In genomic region chr8:120616663-120617626, GRCm38 (mm10) we compare ENCODE assay signal across 10 mouse cellular contexts. TPM values are rescaled to one million over a fixed set of nuclear protein-coding genes. Genes with fewer than 3 reads are reported as not detected.
DNase-seq lines count a peak whose midpoint lies in the region; ATAC-seq and TF ChIP-seq lines count a peak whose summit lies in the region.
"Had no signal": no experiment of that assay in that cellular context is flagged by ENCODE, and none has a peak within 500 bp of the region (broad histone marks: within the 10 kb centered on the region; RNA-seq: fewer than 3 reads in every experiment).

No protein-coding gene starts in this region.

- no peaks in the 10 kb centered on the region for H3K36me3 ChIP-seq in heart, embryonic 11.5 days (ENCODE audit: control insufficient read depth, insufficient read depth, low read length)
- H3K36me3 ChIP-seq in hindbrain, embryonic 11.5 days (ENCODE audit: control insufficient read depth, insufficient read depth, low read length): no peaks in the 10 kb centered on the region
- no peaks in the 10 kb centered on the region for H3K36me3 ChIP-seq in midbrain, embryonic 16.5 days (ENCODE audit: control insufficient read depth, insufficient read depth, low read length)
- no peaks in the 10 kb centered on the region for H3K36me3 ChIP-seq in kidney, embryonic 15.5 days
- H3K36me3 ChIP-seq: embryonic facial prominence, embryonic 15.5 days had no signal

- H3K9ac ChIP-seq in heart, embryonic 11.5 days (ENCODE audit: low read depth, low read length): no peak overlapping the region
- H3K9ac ChIP-seq in hindbrain, embryonic 11.5 days (ENCODE audit: low read depth, low read length): 0 out of 2 replicates have a peak overlapping the region, but pooled peaks have one; percentile 4
- peak overlapping the region; percentile 43; the same call in 1 of the 2 replicates for H3K9ac ChIP-seq in midbrain, embryonic 16.5 days (ENCODE audit: low read depth, low read length)
- no peak overlapping the region for H3K9ac ChIP-seq in kidney, embryonic 15.5 days
- H3K9ac ChIP-seq: embryonic facial prominence, embryonic 15.5 days had no signal

- H3K27me3 ChIP-seq in heart, embryonic 11.5 days (ENCODE audit: control insufficient read depth, insufficient read depth, low read length): no peaks in the 10 kb centered on the region
- H3K27me3 ChIP-seq in hindbrain, embryonic 11.5 days (ENCODE audit: control insufficient read depth, insufficient read depth, low read length): no peaks in the 10 kb centered on the region
- no peaks in the 10 kb centered on the region for H3K27me3 ChIP-seq in midbrain, embryonic 16.5 days (ENCODE audit: control insufficient read depth, insufficient read depth, low read depth, low read length)
- H3K27me3 ChIP-seq in kidney, embryonic 15.5 days: no peaks in the 10 kb centered on the region
- H3K27me3 ChIP-seq: embryonic facial prominence, embryonic 15.5 days had no signal

- no peak for TF ChIP-seq CTCF in brain, embryonic 14.5 days (IDR thresholded peaks at IDR 0.05; ENCODE audit: borderline replicate concordance, extremely low read depth, insufficient read depth, insufficient read length)

- no peaks in the 10 kb centered on the region for H3K9me3 ChIP-seq in heart, embryonic 11.5 days (replicated peaks; ENCODE audit: control insufficient read depth, low read length)
- no peaks in the 10 kb centered on the region for H3K9me3 ChIP-seq in hindbrain, embryonic 11.5 days (ENCODE audit: control insufficient read depth, low read length)
- no peaks in the 10 kb centered on the region for H3K9me3 ChIP-seq in midbrain, embryonic 16.5 days (replicated peaks; ENCODE audit: control insufficient read depth, low read length, poor library complexity, severe bottlenecking)
- H3K9me3 ChIP-seq in kidney, embryonic 15.5 days (replicated peaks): no peaks in the 10 kb centered on the region
- H3K9me3 ChIP-seq: embryonic facial prominence, embryonic 15.5 days had no signal

- TF ChIP-seq POLR2A in brain, embryonic 14.5 days (IDR thresholded peaks at IDR 0.05; ENCODE audit: borderline replicate concordance, extremely low read depth, insufficient read depth, insufficient read length, poor library complexity, severe bottlenecking): no peak

- no peak overlapping the region for H3K4me2 ChIP-seq in heart, embryonic 11.5 days
- no peak overlapping the region for H3K4me2 ChIP-seq in hindbrain, embryonic 11.5 days (replicated peaks; ENCODE audit: low read depth, low read length)
- H3K4me2 ChIP-seq in midbrain, embryonic 16.5 days (ENCODE audit: low read length): no peak overlapping the region
- no peak overlapping the region for H3K4me2 ChIP-seq in kidney, embryonic 15.5 days
- H3K4me2 ChIP-seq: embryonic facial prominence, embryonic 15.5 days had no signal

- no peak for DNase-seq in heart, postnatal 25 days (ENCODE audit: low spot score)
- DNase-seq in brain, embryonic 14.5 days (ENCODE audit: low read depth): peak; percentile 88
- DNase-seq in hindbrain, embryonic 11.5 days (ENCODE audit: low spot score): peak; percentile 63
- DNase-seq in layer of hippocampus, postnatal 36 days: no peak
- no peak for DNase-seq in gastrocnemius, postnatal 36 days

- peak; percentile 27; the same call in 1 of the 2 replicates for ATAC-seq in heart, embryonic 11.5 days (replicated peaks; ENCODE audit: insufficient number of reproducible peaks, low FRiP score, low TSS enrichment)
- peak; percentile 73 for ATAC-seq in hindbrain, embryonic 11.5 days (ENCODE audit: low FRiP score)
- ATAC-seq in midbrain, embryonic 16.5 days: peak; percentile 75
- no peak for ATAC-seq in kidney, embryonic 15.5 days (replicated peaks; ENCODE audit: low FRiP score)

- intact Hi-C loops in heart, postnatal 25 days (cut with DNase I): no loop called here
- intact Hi-C loops in gastrocnemius, postnatal 36 days (cut with DNase I): no loop called here

- no peak overlapping the region for H3K27ac ChIP-seq in heart, embryonic 11.5 days (ENCODE audit: low read depth, low read length)
- H3K27ac ChIP-seq in hindbrain, embryonic 11.5 days (ENCODE audit: low read depth, low read length): peak overlapping the region; percentile 58
- H3K27ac ChIP-seq in midbrain, embryonic 16.5 days (ENCODE audit: low read length): peak overlapping the region; percentile 84
- no peak overlapping the region for H3K27ac ChIP-seq in kidney, embryonic 15.5 days
- H3K27ac ChIP-seq: embryonic facial prominence, embryonic 15.5 days; kidney, postnatal 0 days had no signal

- WGBS in heart, embryonic 11.5 days (ENCODE audit: insufficient replicate concordance): 38% methylated on average over 7 of the region's 8 CpGs
- WGBS in hindbrain, embryonic 11.5 days: 22% methylated on average over 6 of the region's 8 CpGs
- 9% methylated on average over 6 of the region's 8 CpGs for WGBS in midbrain, embryonic 16.5 days
- 53% methylated on average over 7 of the region's 8 CpGs for WGBS in kidney, embryonic 15.5 days

- peaks cover 29% of the 10 kb centered on the region for H3K4me1 ChIP-seq in heart, embryonic 11.5 days (ENCODE audit: control insufficient read depth, insufficient read depth, low read length)
- H3K4me1 ChIP-seq in hindbrain, embryonic 11.5 days (replicated peaks; ENCODE audit: control insufficient read depth, insufficient read depth, low read length): peaks cover 13% of the 10 kb centered on the region
- peaks cover 23% of the 10 kb centered on the region for H3K4me1 ChIP-seq in midbrain, embryonic 16.5 days (ENCODE audit: control insufficient read depth, insufficient read depth, low read length)
- H3K4me1 ChIP-seq in kidney, embryonic 15.5 days: peaks cover 19% of the 10 kb centered on the region

- H3K4me3 ChIP-seq in heart, embryonic 11.5 days (ENCODE audit: low read depth, low read length): no peak overlapping the region
- H3K4me3 ChIP-seq in hindbrain, embryonic 11.5 days (ENCODE audit: low read depth, low read length): no peak overlapping the region
- no peak overlapping the region for H3K4me3 ChIP-seq in midbrain, embryonic 16.5 days (ENCODE audit: low read depth, low read length)
- no peak overlapping the region for H3K4me3 ChIP-seq in kidney, embryonic 15.5 days (replicated peaks)
- H3K4me3 ChIP-seq: embryonic facial prominence, embryonic 15.5 days had no signal

RNA-seq across cellular contexts. Expression of gene Gins2, which starts 27.8 kb away (rescaled TPM):
- 81.8 and 82.7 TPM in 2 replicates for polyA plus RNA-seq in heart, embryonic 11.5 days (2014; fragmentation: Nextera tagmentation; extraction: Ambion mirVana)
- 1 to 10 TPM; 1.2 to 1.5 TPM for total RNA-seq in heart, postnatal 25 days (2021)
- polyA plus RNA-seq in brain, embryonic 14.5 days (2012; rRNA removed): 22.9 and 37.8 TPM in 2 replicates
- 94.8 and 96.9 TPM in 2 replicates for polyA plus RNA-seq in hindbrain, embryonic 11.5 days (2014; fragmentation: Nextera tagmentation; extraction: Ambion mirVana)
- polyA plus RNA-seq in midbrain, embryonic 16.5 days (2015; fragmentation: Nextera tagmentation; extraction: Ambion mirVana): 10.7 and 13.3 TPM in 2 replicates
- 107 and 110 TPM in 2 replicates for polyA plus RNA-seq in kidney, embryonic 15.5 days (2015; fragmentation: Nextera tagmentation; extraction: Ambion mirVana)
- 1 to 10 TPM; 4.8 to 5.5 TPM for total RNA-seq in layer of hippocampus, postnatal 36 days (2021)
- total RNA-seq in gastrocnemius, postnatal 36 days (2021): under 1 TPM; 0.66 to 0.94 TPM

RNA-seq across cellular contexts. Expression of gene 1190005I06Rik, which starts 30.5 kb away (rescaled TPM):
- 3.5 and 4.6 TPM in 2 replicates for polyA plus RNA-seq in heart, embryonic 11.5 days (2014; fragmentation: Nextera tagmentation; extraction: Ambion mirVana)
- 1 to 10 TPM; 2.3 to 3.4 TPM for total RNA-seq in heart, postnatal 25 days (2021)
- polyA plus RNA-seq in brain, embryonic 14.5 days (2012; rRNA removed): 6.0 and 7.4 TPM in 2 replicates
- polyA plus RNA-seq in hindbrain, embryonic 11.5 days (2014; fragmentation: Nextera tagmentation; extraction: Ambion mirVana): 2.4 and 3.7 TPM in 2 replicates
- 18.2 and 22.2 TPM in 2 replicates for polyA plus RNA-seq in midbrain, embryonic 16.5 days (2015; fragmentation: Nextera tagmentation; extraction: Ambion mirVana)
- polyA plus RNA-seq in kidney, embryonic 15.5 days (2015; fragmentation: Nextera tagmentation; extraction: Ambion mirVana): 3.0 and 4.0 TPM in 2 replicates
- total RNA-seq in layer of hippocampus, postnatal 36 days (2021): 10 to 100 TPM; 13.1 to 13.4 TPM
- total RNA-seq in gastrocnemius, postnatal 36 days (2021): 1 to 10 TPM in 1 of 2 experiments, under 1 TPM in 1; 0.84 to 1.5 TPM

RNA-seq across cellular contexts. Expression of gene Gm27021, which starts 50.9 kb away (rescaled TPM):
- 1.9 and 2.0 TPM in 2 replicates for polyA plus RNA-seq in heart, embryonic 11.5 days (2014; fragmentation: Nextera tagmentation; extraction: Ambion mirVana)
- total RNA-seq in heart, postnatal 25 days (2021): not detected
- polyA plus RNA-seq in brain, embryonic 14.5 days (2012; rRNA removed): 3.1 and 3.3 TPM in 2 replicates
- polyA plus RNA-seq in hindbrain, embryonic 11.5 days (2014; fragmentation: Nextera tagmentation; extraction: Ambion mirVana): 2.6 and 3.1 TPM in 2 replicates
- polyA plus RNA-seq in midbrain, embryonic 16.5 days (2015; fragmentation: Nextera tagmentation; extraction: Ambion mirVana): 4.7 and 5.6 TPM in 2 replicates
- 2.8 and 3.0 TPM in 2 replicates for polyA plus RNA-seq in kidney, embryonic 15.5 days (2015; fragmentation: Nextera tagmentation; extraction: Ambion mirVana)
- total RNA-seq in layer of hippocampus, postnatal 36 days (2021): not detected
- not detected for total RNA-seq in gastrocnemius, postnatal 36 days (2021)

RNA-seq across cellular contexts. Expression of gene Cox4i1, which starts 51.1 kb away (rescaled TPM):
- polyA plus RNA-seq in heart, embryonic 11.5 days (2014; fragmentation: Nextera tagmentation; extraction: Ambion mirVana): 1,603 and 1,668 TPM in 2 replicates
- 1,000 to 10,000 TPM; 4,549 to 4,664 TPM for total RNA-seq in heart, postnatal 25 days (2021)
- polyA plus RNA-seq in brain, embryonic 14.5 days (2012; rRNA removed): 976 and 987 TPM in 2 replicates
- polyA plus RNA-seq in hindbrain, embryonic 11.5 days (2014; fragmentation: Nextera tagmentation; extraction: Ambion mirVana): 977 and 997 TPM in 2 replicates
- 1,051 and 1,134 TPM in 2 replicates for polyA plus RNA-seq in midbrain, embryonic 16.5 days (2015; fragmentation: Nextera tagmentation; extraction: Ambion mirVana)
- 1,138 and 1,220 TPM in 2 replicates for polyA plus RNA-seq in kidney, embryonic 15.5 days (2015; fragmentation: Nextera tagmentation; extraction: Ambion mirVana)
- 1,000 to 10,000 TPM; 1,023 to 1,088 TPM for total RNA-seq in layer of hippocampus, postnatal 36 days (2021)
- total RNA-seq in gastrocnemius, postnatal 36 days (2021): 1,000 to 10,000 TPM; 1,608 to 1,616 TPM

RNA-seq across cellular contexts. Expression of gene Emc8, which starts 51.4 kb away (rescaled TPM):
- 202 and 221 TPM in 2 replicates for polyA plus RNA-seq in heart, embryonic 11.5 days (2014; fragmentation: Nextera tagmentation; extraction: Ambion mirVana)
- 10 to 100 TPM; 45.6 to 46.9 TPM for total RNA-seq in heart, postnatal 25 days (2021)
- 79.7 and 127 TPM in 2 replicates for polyA plus RNA-seq in brain, embryonic 14.5 days (2012; rRNA removed)
- 273 and 276 TPM in 2 replicates for polyA plus RNA-seq in hindbrain, embryonic 11.5 days (2014; fragmentation: Nextera tagmentation; extraction: Ambion mirVana)
- polyA plus RNA-seq in midbrain, embryonic 16.5 days (2015; fragmentation: Nextera tagmentation; extraction: Ambion mirVana): 99.5 and 105 TPM in 2 replicates
- 250 and 266 TPM in 2 replicates for polyA plus RNA-seq in kidney, embryonic 15.5 days (2015; fragmentation: Nextera tagmentation; extraction: Ambion mirVana)
- total RNA-seq in layer of hippocampus, postnatal 36 days (2021): 10 to 100 TPM; 64.3 to 71.6 TPM
- 10 to 100 TPM; 23.4 to 26.9 TPM for total RNA-seq in gastrocnemius, postnatal 36 days (2021)

Comparison
In these comparisons a context has a peak if more than half of its experiments do, and no peak if none do; other contexts are left out.
1. H3K27ac ChIP-seq: peak in hindbrain, embryonic 11.5 days (single experiment) and midbrain, embryonic 16.5 days (single experiment); none in heart, embryonic 11.5 days (single experiment) and kidney, embryonic 15.5 days (single experiment).
2. H3K9ac ChIP-seq: peak in hindbrain, embryonic 11.5 days (single experiment) and midbrain, embryonic 16.5 days (single experiment); none in heart, embryonic 11.5 days (single experiment) and kidney, embryonic 15.5 days (single experiment).
3. DNase-seq: peak in brain, embryonic 14.5 days (single experiment) and hindbrain, embryonic 11.5 days (single experiment); none in heart, postnatal 25 days (single experiment), layer of hippocampus, postnatal 36 days (0 of 2) and gastrocnemius, postnatal 36 days (0 of 2).